Mouse (Mus musculus): ENCODE data around the gene Slc25a47.

Slc25a47 gene

DNA sequence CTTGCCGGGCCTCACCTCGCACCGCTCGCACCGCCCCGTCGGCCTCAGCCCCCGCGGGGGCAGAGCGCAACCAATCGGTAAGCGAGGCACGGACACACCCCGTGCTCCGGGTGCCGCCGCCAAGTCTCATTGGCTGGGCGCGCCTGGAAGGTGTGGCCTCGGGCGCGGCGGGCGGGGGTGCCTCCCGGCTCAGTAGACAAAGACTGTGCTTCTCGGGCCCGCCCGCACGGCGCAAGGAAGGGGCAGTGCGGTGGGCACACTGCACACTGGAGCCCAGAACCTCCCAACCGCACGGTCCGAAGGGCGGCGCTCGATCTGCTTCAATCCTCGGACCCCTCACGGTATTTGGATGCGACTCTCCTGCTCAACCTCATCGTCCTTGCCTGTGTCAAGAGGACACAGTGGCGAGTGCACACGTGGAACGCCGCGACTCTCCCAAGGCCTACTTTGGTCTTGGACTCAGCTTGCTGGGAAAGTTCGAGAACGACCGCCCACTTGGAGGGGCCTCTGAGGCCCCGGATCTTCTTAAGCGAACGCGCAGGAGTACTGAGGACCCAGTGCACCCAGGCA is at the start of gene Slc25a47, which contains the start of gene Slc25a29:
Gene Slc25a47, plus strand, starts transcription at position 207 of the 570 bp plus-strand sequence.
Gene Slc25a29, minus strand, starts transcription at position 44 of the 570 bp plus-strand sequence.
- peak; percentile 97 to 99 for DNase-seq

GRCm38 (mm10) chr12:108787329-108787728 is 48.5 kb upstream of the Slc25a47 start:
- DNase-seq, result no peak

DNA sequence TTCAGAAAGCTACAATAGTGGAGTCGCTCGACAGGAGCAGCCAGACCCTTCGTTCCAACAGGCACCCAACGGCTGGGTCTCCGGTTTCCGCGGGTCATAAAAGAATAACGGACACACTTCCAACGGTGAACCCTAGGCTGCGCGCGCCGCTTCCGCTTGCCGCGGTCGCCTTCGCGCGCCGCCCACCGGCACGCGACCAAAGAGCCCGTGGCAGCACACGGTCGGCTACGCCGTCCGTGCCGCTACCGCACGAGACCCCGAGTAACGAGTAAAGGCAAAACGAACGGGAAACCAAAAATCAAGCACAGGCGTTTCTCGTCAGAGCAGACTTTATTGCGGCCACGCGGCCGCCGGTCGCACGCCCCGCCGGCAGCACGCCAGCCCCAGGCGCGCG is 43.7 kb upstream of the Slc25a47 start:
- DNase-seq, result peak; percentile 87 to 92

- DNase-seq, result peak; percentile 98 to 99
Observed at GRCm38 (mm10) chr12:108792546-108793452, 43.0 kb upstream of the Slc25a47 start, which contains the start of gene Yy1. Gene Yy1 (plus strand): TSS chr12:108792973.

GRCm38 (mm10) chr12:108793453-108793941 is 42.3 kb upstream of the Slc25a47 start:
- peak; percentile 45 to 51 for DNase-seq

- peak; percentile 86 to 92 for DNase-seq
Observed at GRCm38 (mm10) chr12:108794078-108794711, 41.7 kb upstream of the Slc25a47 start.

DNA sequence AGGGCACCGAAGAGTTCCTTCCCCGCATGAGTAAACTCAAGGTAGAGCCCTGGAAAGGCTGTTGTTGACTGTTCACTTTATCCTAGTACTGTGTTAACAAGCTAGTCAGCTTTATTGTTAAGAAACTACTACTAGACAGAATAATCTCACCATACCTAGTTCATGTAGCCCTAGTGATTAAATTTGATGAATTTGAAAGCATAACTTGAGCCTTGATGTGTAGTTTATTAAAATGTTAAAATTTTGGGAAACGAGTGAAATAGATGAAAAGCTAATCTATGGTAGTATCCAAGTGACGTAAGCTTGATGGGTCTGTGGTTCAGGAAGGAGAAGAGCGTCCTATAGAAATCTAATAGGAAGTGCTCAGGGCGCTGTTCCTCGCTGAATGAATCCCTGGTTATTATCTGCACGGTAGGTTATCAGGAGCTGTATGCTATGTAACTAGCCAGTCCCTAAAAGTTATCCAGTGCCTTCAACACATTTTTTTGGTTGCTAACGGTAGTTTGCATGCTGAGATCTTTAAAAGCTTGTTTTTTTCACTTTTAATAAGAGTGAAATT is 40.8 kb upstream of the Slc25a47 start:
- DNase-seq, result no peak

DNA sequence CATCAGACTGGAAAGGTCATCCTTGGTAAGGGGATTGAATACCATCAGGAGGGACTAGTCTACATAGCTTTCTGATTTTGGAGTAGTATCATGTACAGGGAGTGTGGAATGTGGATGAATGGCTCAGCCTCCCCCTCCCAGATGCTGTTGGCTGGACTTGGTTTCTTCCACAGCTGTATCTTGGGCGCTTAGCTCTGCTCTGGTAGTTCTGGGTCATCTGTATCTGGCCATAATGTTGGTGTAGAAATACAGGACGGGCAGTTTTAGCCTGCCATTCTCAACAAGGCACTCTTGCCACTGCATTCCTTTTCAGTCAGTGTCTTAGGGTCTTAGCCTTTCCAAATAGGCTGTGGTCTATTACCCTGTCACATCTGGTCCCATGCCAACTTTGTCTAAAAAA is 34.2 kb upstream of the Slc25a47 start:
- DNase-seq, result no peak

GRCm38 (mm10) chr12:108804388-108804787 is 31.5 kb upstream of the Slc25a47 start:
- no peak for DNase-seq

- DNase-seq, result no peak
Observed at GRCm38 (mm10) chr12:108808465-108808864, 27.4 kb upstream of the Slc25a47 start.

DNA sequence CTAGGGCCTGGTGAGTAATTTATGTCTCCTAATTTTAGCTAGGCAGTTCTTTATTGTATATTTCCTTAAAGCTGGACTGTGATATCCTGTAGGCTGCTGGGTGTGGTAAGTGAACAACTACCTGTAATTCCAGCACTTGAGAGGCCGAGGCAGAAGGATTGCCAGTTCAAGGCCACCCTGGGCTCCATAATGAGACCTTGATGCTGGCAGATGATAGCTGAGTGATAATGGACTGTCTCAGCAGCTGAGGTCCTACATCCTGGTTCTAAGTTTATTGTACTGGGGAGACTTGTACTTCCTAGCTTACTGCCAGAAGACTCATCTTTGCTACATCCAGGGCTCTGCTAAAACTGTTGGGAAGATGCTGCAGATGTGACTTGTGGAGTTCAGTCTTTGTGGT is 26.1 kb upstream of the Slc25a47 start:
- no peak for DNase-seq

DNA sequence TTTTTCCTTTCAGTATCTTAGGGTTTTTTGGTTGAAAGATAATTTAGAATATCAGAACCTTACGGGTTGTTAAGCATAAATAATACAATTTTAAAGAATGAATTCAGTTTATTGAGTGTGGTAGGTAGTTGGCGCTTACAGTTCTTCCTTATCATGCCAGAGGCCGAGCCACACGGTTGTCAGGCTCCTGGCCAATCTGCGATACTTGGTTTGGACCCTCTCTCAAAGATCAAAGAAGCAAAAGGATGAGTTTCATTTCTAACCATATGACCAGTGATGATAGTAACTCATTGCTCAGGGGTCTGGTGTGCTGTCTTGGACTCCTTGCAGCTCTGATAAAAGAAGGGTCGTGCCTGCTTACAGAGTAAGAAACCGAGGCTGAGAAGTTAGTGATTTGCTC is 25.5 kb upstream of the Slc25a47 start:
- DNase-seq, result no peak

DNA sequence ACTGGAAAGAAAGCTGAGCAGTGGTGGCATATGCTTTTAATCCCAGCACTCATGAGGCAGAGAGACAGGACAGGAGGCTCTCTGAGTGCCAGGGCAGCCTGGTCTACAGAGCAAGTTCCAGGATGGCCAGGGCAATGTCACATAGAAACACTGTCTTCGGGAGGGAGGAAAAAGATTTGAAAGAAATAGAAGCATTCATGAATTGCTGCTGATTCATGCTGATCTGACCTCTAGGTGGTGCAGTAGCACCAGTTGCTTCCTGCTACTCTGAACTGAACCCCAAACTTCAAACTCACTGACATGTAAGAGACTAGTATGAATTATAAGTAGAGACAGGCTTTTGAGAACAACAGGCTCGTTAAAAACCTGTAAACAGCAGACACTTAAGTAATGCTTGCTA is 24.7 kb upstream of the Slc25a47 start:
- peak; percentile 32 to 43 for DNase-seq

- DNase-seq, result no peak
Observed at GRCm38 (mm10) chr12:108812463-108812862, 23.4 kb upstream of the Slc25a47 start.

GRCm38 (mm10) chr12:108814470-108814869 is 21.4 kb upstream of the Slc25a47 start:
- no peak for DNase-seq

- DNase-seq, result no peak
Observed at GRCm38 (mm10) chr12:108816569-108816968, 19.3 kb upstream of the Slc25a47 start.

GRCm38 (mm10) chr12:108820461-108820860 is 15.4 kb upstream of the Slc25a47 start:
- DNase-seq, result no peak

GRCm38 (mm10) chr12:108823036-108823435 is 12.8 kb upstream of the Slc25a47 start:
- peak; percentile 24 to 42 for DNase-seq

GRCm38 (mm10) chr12:108824225-108824874 is 11.5 kb upstream of the Slc25a47 start:
- no peak for DNase-seq

DNA sequence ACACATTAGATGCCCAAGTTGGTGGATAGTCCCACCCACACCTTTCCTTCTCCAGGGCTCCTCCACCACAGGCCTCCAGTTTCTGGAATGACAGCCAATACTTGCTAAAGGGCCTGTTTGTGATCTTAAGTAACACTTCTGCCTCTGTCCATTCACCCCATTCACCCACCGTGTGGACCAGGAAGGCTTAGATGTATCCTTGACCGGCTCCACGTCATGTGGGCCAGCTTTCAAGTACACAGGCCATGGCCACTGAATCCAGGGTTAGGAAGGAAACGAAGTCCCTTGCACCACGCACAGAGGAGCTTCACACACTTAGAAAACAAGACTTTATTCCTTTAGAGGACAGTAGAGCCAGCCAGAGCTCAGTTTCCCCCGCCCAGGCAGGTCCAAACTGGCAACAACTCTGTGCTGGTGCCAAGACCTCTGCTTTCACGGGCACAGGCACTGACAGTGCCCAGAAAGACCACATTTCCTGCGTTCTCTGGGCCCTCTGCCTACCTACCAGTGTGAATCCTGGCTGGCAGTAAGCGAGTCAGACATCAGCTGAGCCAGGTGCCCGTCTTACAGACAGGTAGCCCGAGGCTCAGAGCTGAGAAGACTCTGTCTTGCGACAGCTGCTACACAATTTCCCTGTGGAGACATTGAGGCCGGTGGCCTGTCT is 10.2 kb upstream of the Slc25a47 start:
- no peak for DNase-seq

DNA sequence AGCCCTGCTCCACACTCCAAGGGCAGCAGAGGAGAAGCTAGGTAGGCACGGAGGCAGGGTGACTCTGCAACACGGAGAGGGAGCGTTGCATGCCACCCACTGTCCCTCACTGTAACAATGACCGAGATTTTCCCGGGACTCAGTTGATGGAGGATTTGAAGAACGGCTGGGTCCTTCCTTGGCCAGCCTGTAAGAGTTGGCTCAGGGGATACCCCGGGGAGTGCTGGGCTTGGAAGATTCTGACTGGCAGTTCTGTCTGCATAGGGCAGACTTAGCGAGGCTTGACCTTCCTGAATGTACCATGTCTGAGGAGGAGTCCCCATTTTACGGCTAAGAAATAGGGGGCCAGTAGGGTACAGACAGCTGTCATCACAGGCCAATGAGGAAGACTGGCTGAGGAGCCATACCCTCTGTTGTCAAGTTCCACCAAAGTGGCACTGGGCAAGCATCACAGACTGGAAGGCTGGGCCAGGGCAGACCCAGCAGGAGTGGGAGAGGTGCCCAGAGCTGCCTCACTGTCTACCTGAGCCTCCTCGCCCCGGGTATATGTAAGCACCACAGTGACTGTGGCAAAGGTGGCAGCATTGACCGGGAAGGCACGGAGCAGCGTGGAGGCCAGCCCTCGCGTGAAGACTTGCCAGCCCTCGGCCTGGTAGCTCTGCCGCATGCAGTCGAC is 9.4 kb upstream of the Slc25a47 start:
- DNase-seq, result no peak
